Mouse (Mus musculus) small intestine, adult 2 months (tissue): Measurements from ENCODE around the gene Cox10.

Experiments
- CTCF ChIP-seq: fragments of 200-500 bp; IDR thresholded peaks from 2 replicates; pipeline ENCODE4 v1.5.1; 2012; ENCODE audit warnings: low read depth, mild to moderate bottlenecking, control low read depth, inconsistent platforms, low read length, moderate library complexity, mixed read lengths; ENCODE audit not compliant: insufficient replicate concordance, insufficient read length; ENCODE audit errors: extremely low read depth
- POLR2A ChIP-seq: fragments of 200-500 bp; IDR thresholded peaks from 2 replicates; pipeline ENCODE4 v1.6.1; 2012; ENCODE audit warnings: low read depth, mild to moderate bottlenecking, control low read depth, inconsistent platforms, low read length, moderate library complexity

GRCm38 (mm10) chr11:63976775-63977174 is 102.5 kb downstream of the Cox10 start:
- TF ChIP-seq CTCF (no peak), POLR2A (no peak)
